Mouse (Mus musculus) heart, embryonic 10.5 days (tissue): Measurements from ENCODE around the gene Calr. TPM values are rescaled to one million over a fixed set of nuclear protein-coding genes. Genes with fewer than 3 reads are reported as not detected.

Experiments
- microRNA-seq: library from miRNA; unstranded; fragments of <30 nt; microRNA quantifications from one replicate; pipeline ENCODE4, GENCODE M21; 2017
- polyA plus RNA-seq: library from polyadenylated mRNA; unstranded; fragments of >200 nt; fragmentation: Nextera tagmentation; extraction: Ambion mirVana; gene quantifications from 2 replicates; pipeline ENCODE4 v1.2.1, GENCODE M21; 2016

Calr gene
- polyA plus RNA-seq, 1 experiment from 2014 or later: 1,047 TPM

Small RNAs within 50 kb of the gene (microRNA-seq; reads per million reads assigned to microRNA genes)
- gene Mir7069: 3.8 reads per million, percentile 10 among the genes with 10 or more reads in this experiment

Other genes with a start within 250 kb of the Calr start
- gene Ier2, start 184.1 kb downstream of the Calr start, polyA plus RNA-seq: 71.6 and 103 TPM in 2 replicates
- gene Trmt1, start 160.6 kb downstream of the Calr start, polyA plus RNA-seq: 59.8 and 64.6 TPM in 2 replicates
- gene Nacc1, start 159.1 kb downstream of the Calr start, polyA plus RNA-seq: 22.2 and 25.0 TPM in 2 replicates
- 18.5 and 19.3 TPM in 2 replicates for gene Lyl1, start 145.5 kb downstream of the Calr start, polyA plus RNA-seq
- 2.1 and 3.2 TPM in 2 replicates for gene G430095P16Rik, start 123.9 kb downstream of the Calr start, polyA plus RNA-seq
- gene Nfix, start 46.6 kb downstream of the Calr start, polyA plus RNA-seq: 0.87 and 2.1 TPM in 2 replicates
- 5.3 TPM in 2 replicates for gene Dand5, start 24.1 kb downstream of the Calr start, polyA plus RNA-seq
- gene Gadd45gip1, start 15.4 kb downstream of the Calr start, polyA plus RNA-seq: 57.3 and 60.5 TPM in 2 replicates
- 137 and 154 TPM in 2 replicates for gene Rad23a, start 6.3 kb downstream of the Calr start, polyA plus RNA-seq
- gene Farsa, start 10.1 kb upstream of the Calr start, polyA plus RNA-seq: 80.8 and 108 TPM in 2 replicates
- gene Syce2, start 25.2 kb upstream of the Calr start, polyA plus RNA-seq: 51.7 and 64.6 TPM in 2 replicates
- gene Gcdh, start 47.0 kb upstream of the Calr start, polyA plus RNA-seq: 43.8 and 45.3 TPM in 2 replicates
- gene Klf1, start 55.0 kb upstream of the Calr start, polyA plus RNA-seq: 54.2 and 54.3 TPM in 2 replicates
- 3.2 and 3.8 TPM in 2 replicates for gene Dnase2a, start 61.6 kb upstream of the Calr start, polyA plus RNA-seq
- gene Mast1, start 90.4 kb upstream of the Calr start, polyA plus RNA-seq: 0.09 and 0.16 TPM in 2 replicates
- gene Rtbdn, start 100.1 kb upstream of the Calr start, polyA plus RNA-seq: 0.21 and 0.34 TPM in 2 replicates
- not detected in 2 replicates for gene Gm49661, start 122.5 kb upstream of the Calr start, polyA plus RNA-seq
- 810 and 835 TPM in 2 replicates for gene Prdx2, start 122.7 kb upstream of the Calr start, polyA plus RNA-seq
- 104 and 119 TPM in 2 replicates for gene Rnaseh2a, start 122.8 kb upstream of the Calr start, polyA plus RNA-seq
- 9.5 and 11.4 TPM in 2 replicates for gene Junb, start 131.8 kb upstream of the Calr start, polyA plus RNA-seq
- 8.4 and 14.7 TPM in 2 replicates for gene Hook2, start 143.7 kb upstream of the Calr start, polyA plus RNA-seq
- gene Best2, start 167.6 kb upstream of the Calr start, polyA plus RNA-seq: not detected in 2 replicates
- gene Asna1, start 178.3 kb upstream of the Calr start, polyA plus RNA-seq: 149 and 157 TPM in 2 replicates
- gene Trir, start 179.9 kb upstream of the Calr start, polyA plus RNA-seq: 85.6 and 133 TPM in 2 replicates
- 27.2 and 28.4 TPM in 2 replicates for gene Tnpo2, start 190.0 kb upstream of the Calr start, polyA plus RNA-seq
- gene Fbxw9, start 213.1 kb upstream of the Calr start, polyA plus RNA-seq: 20.2 and 21.0 TPM in 2 replicates
- gene Gm5741, start 221.0 kb upstream of the Calr start, polyA plus RNA-seq: 0.51 and 0.57 TPM in 2 replicates
- 54.0 and 72.3 TPM in 2 replicates for gene Dhps, start 224.8 kb upstream of the Calr start, polyA plus RNA-seq
- gene Wdr83os, start 233.8 kb upstream of the Calr start, polyA plus RNA-seq: 97.0 and 105 TPM in 2 replicates
- gene Wdr83, start 234.4 kb upstream of the Calr start, polyA plus RNA-seq: 41.2 and 47.9 TPM in 2 replicates
- 27.2 and 30.7 TPM in 2 replicates for gene Man2b1, start 236.3 kb upstream of the Calr start, polyA plus RNA-seq